Mouse (Mus musculus) liver, adult 10 weeks (tissue): ENCODE data around the gene Psmf1. TPM values are rescaled to one million over a fixed set of nuclear protein-coding genes. Genes with fewer than 3 reads are reported as not detected.

Source experiments
- polyA plus RNA-seq: library from polyadenylated mRNA; stranded (reverse); fragments of 350-450 nt; fragmentation: Illumina TruSeq; extraction: RNeasy Lipid Tissue Mini Kit (QIAGEN cat#74804); gene quantifications from one replicate; pipeline ENCODE4 v1.2.3, GENCODE M21; 2014; ENCODE audit warnings: low read depth, low replicate concordance

The Psmf1 gene
- polyA plus RNA-seq, result 6.4 TPM

DNA sequence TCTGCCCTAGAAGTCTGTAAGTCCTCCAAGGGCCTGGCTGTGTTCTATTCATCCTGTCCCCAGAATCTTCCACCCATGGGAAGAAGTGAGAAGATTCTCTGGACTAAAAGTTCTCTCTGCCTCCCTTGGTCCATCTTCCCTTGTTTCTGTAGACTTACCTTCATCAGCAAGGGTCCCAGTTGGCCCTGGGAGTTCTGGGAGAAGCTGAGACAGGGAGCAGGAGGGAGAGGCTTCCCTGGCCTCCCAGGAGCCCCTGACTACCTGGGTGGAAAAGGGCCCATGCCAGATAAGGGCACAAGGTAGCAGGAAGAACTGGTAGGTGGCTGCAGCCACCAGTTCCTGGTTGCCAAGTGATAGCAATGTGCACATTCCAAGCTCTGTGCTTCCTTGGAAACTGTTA, at the start of gene Psmf1:
Gene Psmf1 (minus strand): TSS at position 342 of the 400 bp plus-strand sequence.

DNA sequence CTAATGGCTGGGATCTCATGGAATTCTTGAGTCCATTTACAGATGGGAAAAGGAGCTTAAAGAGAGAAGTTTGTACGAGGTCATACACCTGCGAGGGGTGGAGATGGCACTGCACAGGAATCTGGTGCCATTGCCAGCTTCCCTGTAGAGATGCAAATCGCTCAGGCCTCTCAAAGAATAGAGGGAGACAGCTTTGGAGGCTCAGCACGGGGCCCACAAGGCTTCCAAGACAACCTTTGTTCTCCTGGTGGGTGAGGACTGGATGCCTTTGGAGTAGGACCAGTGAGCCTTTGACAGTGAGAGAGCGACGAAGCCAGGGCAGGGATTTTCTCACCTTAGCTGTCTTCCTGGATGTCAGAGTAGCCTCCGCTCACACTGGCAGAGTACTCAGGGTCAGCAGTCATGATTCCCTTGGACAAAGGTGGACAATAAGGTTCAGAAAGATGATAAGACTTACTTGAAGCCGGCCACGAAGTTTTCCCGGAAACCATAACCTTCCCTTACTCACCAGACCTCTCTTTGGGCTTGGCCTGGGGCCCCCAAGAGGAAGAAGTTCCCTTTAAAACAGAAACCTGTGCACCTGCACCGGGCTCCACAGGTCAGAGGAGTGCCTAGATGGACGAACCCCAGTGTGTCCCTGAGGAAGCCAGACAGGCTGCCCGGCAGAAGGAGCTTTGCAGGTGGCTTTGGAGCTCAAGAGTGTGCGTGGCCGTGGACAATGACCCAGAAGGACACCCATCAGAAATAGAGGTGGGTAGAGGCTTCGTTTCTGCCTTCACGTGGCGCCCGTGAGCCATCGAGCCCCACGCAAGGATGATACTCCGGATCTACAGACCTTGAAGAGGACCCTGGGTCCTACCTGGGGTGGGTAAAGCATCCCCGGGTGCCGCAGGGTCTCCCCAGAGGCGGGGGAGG, 42.5 kb downstream of the Psmf1 start, which contains the start of gene Tmem74b:
Gene Tmem74b (plus strand): TSS at position 778 of the 915 bp plus-strand sequence.

DNA sequence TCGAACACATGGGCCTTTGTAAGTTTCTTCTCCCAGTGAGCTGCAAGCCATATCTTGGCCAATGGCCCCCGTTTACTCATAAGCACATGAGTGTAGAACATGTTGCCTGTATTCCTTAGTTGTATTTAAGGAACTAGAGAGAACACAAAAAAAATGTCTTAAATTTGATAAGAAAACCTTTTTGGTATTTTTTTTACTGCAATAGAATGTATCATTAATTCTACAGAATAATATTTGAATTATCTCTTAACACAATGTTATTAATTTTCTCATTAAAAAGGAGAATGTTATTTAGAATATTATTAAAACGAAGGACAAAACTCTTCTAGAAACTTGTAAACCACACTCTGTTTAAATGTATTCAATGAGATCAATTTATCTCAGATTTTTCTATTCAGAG, 75.6 kb downstream of the Psmf1 start, which contains the start of gene Rad21l:
Gene Rad21l (minus strand): TSS at position 101 of the 400 bp plus-strand sequence.

Other genes starting within 250 kb of the Psmf1 start
- 52.0 TPM for gene Fkbp1a, start 201.7 kb downstream of the Psmf1 start, polyA plus RNA-seq
- gene Sdcbp2, start 171.6 kb downstream of the Psmf1 start, polyA plus RNA-seq, result not detected
- not detected for gene Snph, start 111.6 kb downstream of the Psmf1 start, polyA plus RNA-seq
- gene Rad21l, start 75.7 kb downstream of the Psmf1 start, polyA plus RNA-seq, result not detected
- not detected for gene Tmem74b, start 42.2 kb downstream of the Psmf1 start, polyA plus RNA-seq
- not detected for gene Rspo4, start 98.7 kb upstream of the Psmf1 start, polyA plus RNA-seq
- not detected for gene Angpt4, start 167.0 kb upstream of the Psmf1 start, polyA plus RNA-seq
- 0.32 TPM for gene Fam110a, start 236.0 kb upstream of the Psmf1 start, polyA plus RNA-seq